Mouse (Mus musculus): ENCODE measurements around the gene Hcn2. TPM values are rescaled to one million over a fixed set of nuclear protein-coding genes. Genes with fewer than 3 reads are reported as not detected.
"Not testable (repeated sequence)": the region's sequence is repeated elsewhere in the genome, so short reads cannot be mapped to it uniquely, and the experiment has no call there.

The Hcn2 gene
- polyA plus RNA-seq, 1 experiment from 2014 or later = 3.7 TPM

DNA sequence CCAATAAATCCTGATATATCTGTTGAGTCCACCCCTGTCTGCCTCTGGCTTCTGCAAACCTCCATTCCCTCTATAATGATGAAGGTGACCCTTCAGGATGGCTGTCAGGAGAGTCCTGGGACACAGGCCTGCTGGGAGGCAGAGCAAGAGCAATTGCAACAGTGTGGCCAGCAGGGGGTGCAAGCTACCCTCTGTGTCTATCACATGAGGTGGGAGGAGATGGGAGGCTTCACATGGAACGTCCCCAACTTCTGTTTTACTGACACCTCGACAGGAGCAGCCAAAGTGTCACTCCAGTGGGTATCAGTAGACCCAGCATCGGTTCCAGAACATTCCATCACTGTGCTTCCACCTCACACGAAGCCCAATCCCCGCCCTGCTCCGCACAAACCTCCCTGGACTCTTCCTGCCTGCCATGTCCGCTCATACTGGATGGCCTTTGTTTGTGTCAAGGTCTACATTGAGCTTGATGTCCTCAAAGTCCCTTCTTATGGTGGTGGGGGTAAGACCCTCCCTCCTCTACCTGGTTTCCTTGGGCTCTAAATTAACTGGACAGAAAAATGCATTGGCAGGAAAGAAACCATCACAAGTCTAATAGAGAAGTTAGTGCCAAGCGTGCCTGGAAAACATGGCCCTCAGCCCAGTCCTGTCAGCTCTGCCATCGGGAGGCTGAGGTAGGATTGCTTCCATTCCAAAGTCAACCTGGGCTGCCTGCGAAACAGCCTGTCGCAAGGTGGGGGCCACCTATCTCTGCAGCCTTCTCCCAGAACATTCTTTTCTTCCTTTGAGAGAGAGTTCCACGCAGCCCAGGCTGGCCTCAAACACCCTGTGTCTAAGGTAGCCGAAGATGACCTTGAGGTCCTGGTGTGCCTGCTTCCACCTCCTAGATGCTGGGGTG is 21.0 kb upstream of the Hcn2 start:
- Histone ChIP-seq H3K9ac (replicated peaks; ENCODE audit: low read depth, low read length) (no peak overlapping the region), H3K27me3 (ENCODE audit: control insufficient read depth, insufficient read depth, low read length) (no peaks in the 10 kb centered on the region), H3K9me3 (ENCODE audit: control insufficient read depth, low read length) (no peaks in the 10 kb centered on the region), H3K4me3 (ENCODE audit: low read depth, low read length) (no peak overlapping the region), H3K4me1 (ENCODE audit: control insufficient read depth, insufficient read depth, low read length) (no peaks in the 10 kb centered on the region), H3K36me3 (ENCODE audit: control insufficient read depth, insufficient read depth, low read length) (no peaks in the 10 kb centered on the region), H3K27ac (ENCODE audit: low read depth, low read length) (no peak overlapping the region), H3K4me2 (ENCODE audit: low read depth, low read length) (no peak overlapping the region)
- ATAC-seq (ENCODE audit: low read depth) = 0 out of 2 replicates have a peak, but pooled peaks have one; percentile 9
- WGBS = 66% methylated on average over 13 of the region's 13 CpGs

DNA sequence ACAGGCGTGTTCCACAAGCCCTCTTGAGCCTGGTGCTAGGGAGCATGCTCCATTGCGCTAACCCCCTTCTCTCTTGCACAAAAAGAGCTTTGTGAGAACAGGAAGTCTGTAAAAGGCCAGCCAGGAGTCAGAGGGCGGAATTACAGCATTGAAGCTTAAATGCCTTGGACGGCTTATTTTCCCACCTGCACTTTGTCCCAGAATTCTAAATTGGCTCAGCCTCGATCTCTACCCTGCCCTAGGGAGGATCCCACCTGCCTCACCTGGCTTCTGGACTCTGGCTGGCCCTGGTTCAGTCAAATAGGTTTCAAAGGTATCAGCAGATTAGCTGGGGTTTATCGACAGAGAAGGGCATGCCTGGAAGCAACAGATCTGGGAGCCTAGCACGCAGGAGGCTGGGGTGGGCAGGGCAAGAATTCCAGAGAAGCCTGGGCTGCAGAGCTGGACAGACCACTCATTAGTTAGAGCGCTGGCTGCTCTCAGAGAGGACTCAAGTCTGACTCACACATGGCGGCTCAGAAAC is 20.2 kb upstream of the Hcn2 start:
- no peak overlapping the region for H3K4me2 ChIP-seq (ENCODE audit: low read depth, low read length)
- no peaks in the 10 kb centered on the region for H3K36me3 ChIP-seq (ENCODE audit: control insufficient read depth, insufficient read depth, low read length)
- no peak overlapping the region for H3K27ac ChIP-seq (ENCODE audit: low read depth, low read length)
- WGBS = 63% methylated on average over 9 of the region's 9 CpGs
- H3K9me3 ChIP-seq (ENCODE audit: control insufficient read depth, low read length) = no peaks in the 10 kb centered on the region
- no peak overlapping the region for H3K9ac ChIP-seq (replicated peaks; ENCODE audit: low read depth, low read length)
- H3K4me1 ChIP-seq (ENCODE audit: control insufficient read depth, insufficient read depth, low read length) = no peaks in the 10 kb centered on the region
- H3K27me3 ChIP-seq (ENCODE audit: control insufficient read depth, insufficient read depth, low read length) = no peaks in the 10 kb centered on the region
- no peak for ATAC-seq (ENCODE audit: low read depth)
- no peak overlapping the region for H3K4me3 ChIP-seq (ENCODE audit: low read depth, low read length)

DNA sequence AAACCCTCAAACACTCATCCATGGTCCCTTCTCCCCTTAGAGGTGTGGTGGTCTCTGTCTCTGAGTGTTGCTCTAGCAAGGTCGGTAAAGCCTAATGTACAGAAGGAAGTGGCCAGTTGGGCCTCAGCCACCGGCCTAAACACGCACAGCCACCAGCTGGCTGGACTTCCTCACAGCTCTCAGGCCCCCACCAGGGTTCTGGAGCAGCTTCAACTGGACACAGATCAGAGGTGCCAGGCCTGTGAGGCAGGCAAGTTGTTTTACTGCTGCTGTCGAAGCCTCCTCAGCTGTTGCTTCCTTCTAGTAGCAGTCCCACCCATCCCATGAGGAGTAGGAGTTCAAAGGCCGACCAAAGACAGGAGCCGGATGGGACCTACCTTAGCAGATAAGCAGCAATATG is 18.5 kb upstream of the Hcn2 start:
- 83% methylated on average over 6 of the region's 6 CpGs for WGBS
- H3K27ac ChIP-seq (ENCODE audit: low read depth, low read length) = no peak overlapping the region
- H3K4me2 ChIP-seq (ENCODE audit: low read depth, low read length) = no peak overlapping the region
- no peak for ATAC-seq (ENCODE audit: low read depth)
- H3K27me3 ChIP-seq (ENCODE audit: control insufficient read depth, insufficient read depth, low read length) = no peaks in the 10 kb centered on the region
- H3K9ac ChIP-seq (replicated peaks; ENCODE audit: low read depth, low read length) = no peak overlapping the region
- H3K4me1 ChIP-seq (ENCODE audit: control insufficient read depth, insufficient read depth, low read length) = no peaks in the 10 kb centered on the region
- no peak overlapping the region for H3K4me3 ChIP-seq (ENCODE audit: low read depth, low read length)
- H3K9me3 ChIP-seq (ENCODE audit: control insufficient read depth, low read length) = no peaks in the 10 kb centered on the region
- H3K36me3 ChIP-seq (ENCODE audit: control insufficient read depth, insufficient read depth, low read length) = no peaks in the 10 kb centered on the region

DNA sequence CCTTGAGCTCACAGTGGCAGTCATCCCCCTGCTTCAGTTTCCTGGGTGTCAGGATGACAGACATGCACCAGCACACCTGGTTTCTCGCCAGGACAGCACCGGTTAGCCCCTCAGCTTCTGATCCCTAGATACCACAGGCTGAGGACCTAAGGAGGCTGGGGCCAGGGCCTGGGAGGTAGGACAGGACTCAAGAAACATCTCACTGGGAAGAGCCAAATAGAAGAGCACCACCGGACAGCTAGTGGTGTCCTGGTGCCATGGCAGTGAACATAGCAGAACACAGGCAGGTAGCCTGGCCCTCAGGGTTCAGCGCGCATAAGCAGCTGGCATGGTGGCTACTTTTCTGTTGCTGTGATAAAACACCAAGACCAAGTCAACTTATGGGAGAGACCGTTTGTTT is 18.0 kb upstream of the Hcn2 start:
- Histone ChIP-seq H3K9ac (replicated peaks; ENCODE audit: low read depth, low read length) (no peak overlapping the region), H3K4me2 (ENCODE audit: low read depth, low read length) (no peak overlapping the region), H3K4me1 (ENCODE audit: control insufficient read depth, insufficient read depth, low read length) (no peaks in the 10 kb centered on the region), H3K36me3 (ENCODE audit: control insufficient read depth, insufficient read depth, low read length) (no peaks in the 10 kb centered on the region), H3K27me3 (ENCODE audit: control insufficient read depth, insufficient read depth, low read length) (no peaks in the 10 kb centered on the region), H3K4me3 (ENCODE audit: low read depth, low read length) (no peak overlapping the region), H3K27ac (ENCODE audit: low read depth, low read length) (no peak overlapping the region), H3K9me3 (ENCODE audit: control insufficient read depth, low read length) (no peaks in the 10 kb centered on the region)
- 92% methylated on average over 6 of the region's 6 CpGs for WGBS
- no peak for ATAC-seq (ENCODE audit: low read depth)

DNA sequence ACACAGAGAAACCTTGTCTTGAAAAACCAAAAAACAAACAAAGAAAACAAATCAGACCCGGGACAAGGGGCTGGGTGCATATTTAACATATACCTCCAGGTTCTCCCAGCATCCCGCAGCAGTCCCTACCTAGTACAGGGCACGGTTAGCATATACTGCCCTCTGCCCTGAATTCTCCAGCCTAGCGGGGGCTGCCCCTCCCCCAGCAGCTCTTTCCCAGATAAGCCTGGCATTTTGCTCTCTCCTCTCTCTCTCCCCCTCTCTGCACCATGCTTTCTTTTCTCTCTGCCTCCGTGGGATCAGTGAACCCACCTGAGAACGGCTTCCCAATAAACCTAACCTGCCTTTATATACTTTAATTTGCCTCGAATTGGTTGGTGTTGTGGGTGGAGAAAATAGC is 15.8 kb upstream of the Hcn2 start:
- no peak for ATAC-seq (ENCODE audit: low read depth)
- Histone ChIP-seq H3K4me2 (ENCODE audit: low read depth, low read length) (no peak overlapping the region), H3K9ac (replicated peaks; ENCODE audit: low read depth, low read length) (0 out of 2 replicates have a peak overlapping the region, but pooled peaks have one; percentile 7), H3K27me3 (ENCODE audit: control insufficient read depth, insufficient read depth, low read length) (no peaks in the 10 kb centered on the region), H3K4me1 (ENCODE audit: control insufficient read depth, insufficient read depth, low read length) (peaks cover 7% of the 10 kb centered on the region), H3K4me3 (ENCODE audit: low read depth, low read length) (no peak overlapping the region), H3K9me3 (ENCODE audit: control insufficient read depth, low read length) (no peaks in the 10 kb centered on the region), H3K27ac (ENCODE audit: low read depth, low read length) (no peak overlapping the region), H3K36me3 (ENCODE audit: control insufficient read depth, insufficient read depth, low read length) (no peaks in the 10 kb centered on the region)
- WGBS = 52% methylated on average over 7 of the region's 7 CpGs

DNA sequence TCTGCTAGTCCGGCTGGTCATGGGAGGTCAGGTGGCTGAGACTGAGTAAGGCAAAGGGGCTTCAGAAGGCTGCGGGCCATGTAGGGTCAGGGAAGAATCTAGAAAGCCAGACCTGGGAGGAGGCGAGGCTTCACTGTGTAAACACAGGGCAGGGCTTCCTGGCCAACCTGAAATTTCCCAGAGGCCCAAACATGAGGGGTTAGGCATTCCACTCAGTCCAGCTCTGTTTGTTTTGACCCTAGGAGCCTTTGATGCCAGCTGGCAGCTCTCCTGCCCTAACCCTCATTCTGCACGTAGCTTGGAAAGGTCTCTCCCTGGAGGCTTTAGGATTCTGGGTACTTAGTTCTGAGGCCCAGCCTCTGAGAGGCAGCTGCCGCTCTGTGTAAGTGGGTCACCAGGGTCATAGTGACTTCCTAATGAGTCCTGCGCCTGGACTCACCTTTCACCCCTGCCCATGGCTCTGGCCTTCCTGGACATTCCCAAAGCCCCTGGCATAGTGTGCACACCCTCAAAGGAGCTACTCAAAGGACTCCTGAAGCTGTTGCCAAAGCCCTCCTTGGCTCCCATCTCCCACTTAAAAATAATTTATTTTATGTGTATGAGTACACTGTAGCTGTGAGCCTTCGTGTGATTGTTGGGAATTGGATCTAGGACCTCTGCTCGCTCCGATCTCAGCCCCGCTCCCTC is 14.8 kb upstream of the Hcn2 start:
- Histone ChIP-seq H3K27me3 (ENCODE audit: control insufficient read depth, insufficient read depth, low read length) (no peaks in the 10 kb centered on the region), H3K36me3 (ENCODE audit: control insufficient read depth, insufficient read depth, low read length) (no peaks in the 10 kb centered on the region), H3K4me2 (ENCODE audit: low read depth, low read length) (no peak overlapping the region), H3K4me3 (ENCODE audit: low read depth, low read length) (no peak overlapping the region), H3K9ac (replicated peaks; ENCODE audit: low read depth, low read length) (no peak overlapping the region), H3K27ac (ENCODE audit: low read depth, low read length) (no peak overlapping the region), H3K9me3 (ENCODE audit: control insufficient read depth, low read length) (no peaks in the 10 kb centered on the region), H3K4me1 (ENCODE audit: control insufficient read depth, insufficient read depth, low read length) (peaks cover 16% of the 10 kb centered on the region)
- WGBS = 72% methylated on average over 10 of the region's 10 CpGs
- ATAC-seq (ENCODE audit: low read depth) = no peak

DNA sequence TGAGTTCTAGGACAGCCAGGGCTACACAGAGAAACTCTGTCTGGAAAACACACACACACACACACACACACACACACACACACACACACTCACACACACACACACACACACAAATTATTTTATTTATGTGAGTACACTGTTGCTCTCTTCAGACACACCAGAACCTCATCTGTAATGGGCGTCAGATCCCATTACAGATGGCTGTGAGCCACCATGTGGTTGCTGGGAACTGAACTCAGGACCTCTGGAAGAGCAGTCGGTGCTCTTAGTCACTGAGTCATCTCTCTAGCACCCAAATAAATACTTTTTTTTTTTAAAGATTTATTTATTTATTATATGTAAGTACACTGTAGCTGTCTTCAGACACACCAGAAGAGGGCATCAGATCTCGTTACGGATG is 13.5 kb upstream of the Hcn2 start:
- H3K9ac ChIP-seq (replicated peaks; ENCODE audit: low read depth, low read length); H3K27ac ChIP-seq (ENCODE audit: low read depth, low read length); H3K4me3 ChIP-seq (ENCODE audit: low read depth, low read length); H3K4me2 ChIP-seq (ENCODE audit: low read depth, low read length); H3K9me3 ChIP-seq (ENCODE audit: control insufficient read depth, low read length); H3K36me3 ChIP-seq (ENCODE audit: control insufficient read depth, insufficient read depth, low read length); H3K27me3 ChIP-seq (ENCODE audit: control insufficient read depth, insufficient read depth, low read length); ATAC-seq (ENCODE audit: low read depth): not testable (repeated sequence)
- WGBS = 85% methylated on average over 2 of the region's 4 CpGs
- peaks cover 22% of the 10 kb centered on the region for H3K4me1 ChIP-seq (ENCODE audit: control insufficient read depth, insufficient read depth, low read length)

DNA sequence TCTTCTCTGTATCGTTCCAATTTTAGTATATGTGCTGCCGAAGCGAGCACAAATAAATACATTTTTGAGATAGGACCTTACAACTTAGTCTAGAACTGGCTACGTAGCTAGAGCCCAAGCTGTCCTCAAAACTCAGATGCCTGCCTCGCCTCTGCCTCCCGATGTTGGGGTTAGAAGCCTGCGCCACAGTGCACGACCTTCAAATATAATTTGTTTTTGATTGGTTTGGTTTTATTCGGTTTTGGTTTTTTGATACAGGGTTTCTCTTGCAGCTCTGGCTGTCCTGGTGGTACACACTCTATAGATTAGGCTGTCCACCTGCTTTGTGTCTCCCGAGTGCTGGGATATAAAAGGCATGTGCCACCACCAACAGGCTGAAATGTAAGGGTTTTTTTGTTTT is 12.9 kb upstream of the Hcn2 start:
- H3K27ac ChIP-seq (ENCODE audit: low read depth, low read length) = 0 out of 2 replicates have a peak overlapping the region, but pooled peaks have one; percentile 0
- H3K4me3 ChIP-seq (ENCODE audit: low read depth, low read length) = peak overlapping the region; percentile 67; the same call in 1 of the 2 replicates
- no peak for ATAC-seq (ENCODE audit: low read depth)
- peaks cover 22% of the 10 kb centered on the region for H3K4me1 ChIP-seq (ENCODE audit: control insufficient read depth, insufficient read depth, low read length)
- 79% methylated on average over 10 of the region's 10 CpGs for WGBS
- H3K4me2 ChIP-seq (ENCODE audit: low read depth, low read length) = peak overlapping the region; percentile 89
- no peaks in the 10 kb centered on the region for H3K9me3 ChIP-seq (ENCODE audit: control insufficient read depth, low read length)
- H3K36me3 ChIP-seq (ENCODE audit: control insufficient read depth, insufficient read depth, low read length) = no peaks in the 10 kb centered on the region
- 0 out of 2 replicates have a peak overlapping the region, but pooled peaks have one; percentile 8 for H3K9ac ChIP-seq (replicated peaks; ENCODE audit: low read depth, low read length)
- H3K27me3 ChIP-seq (ENCODE audit: control insufficient read depth, insufficient read depth, low read length) = no peaks in the 10 kb centered on the region

Measured in neural tube, embryonic 14.5 days (tissue).